Mouse (Mus musculus): ENCODE data around the gene Ldha. TPM values are rescaled to one million over a fixed set of nuclear protein-coding genes. Genes with fewer than 3 reads are reported as not detected.

The Ldha gene
- polyA plus RNA-seq, 1 experiment: 671 TPM

DNA sequence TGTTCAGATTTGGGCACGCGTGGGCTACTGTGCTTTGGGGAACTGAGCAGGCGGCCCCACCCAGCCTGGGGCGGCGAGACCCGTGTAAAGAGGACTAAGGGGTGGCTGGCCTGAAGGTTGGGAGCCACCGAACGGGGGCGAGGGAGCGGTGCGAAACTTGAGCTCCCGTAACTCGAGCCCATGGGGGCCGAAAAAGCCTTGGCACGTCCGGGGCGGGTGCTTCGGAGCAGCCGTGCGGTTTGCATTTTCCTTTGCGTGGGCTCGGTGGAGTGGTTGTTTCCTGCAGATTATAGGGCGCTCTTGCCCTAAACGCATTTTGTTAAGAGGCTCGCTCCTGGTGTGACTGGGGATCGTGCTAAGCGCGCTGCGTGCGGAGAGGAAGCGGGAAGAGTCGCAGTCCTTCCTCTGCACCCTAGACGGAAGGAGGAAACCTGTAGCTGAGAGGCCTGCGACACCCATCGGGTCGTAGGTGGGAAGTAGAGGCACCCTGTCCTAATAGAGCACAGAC lies 4.8 kb downstream of the Ldha start:
- peak overlapping the region; percentile 84 for H3K4me3 ChIP-seq (ENCODE audit: insufficient read depth, low read length)
- H3K27ac ChIP-seq (ENCODE audit: insufficient read depth, low read length): peak overlapping the region; percentile 90
- no peak for TF ChIP-seq CTCF (IDR thresholded peaks at IDR 0.05; ENCODE audit: borderline replicate concordance, insufficient read depth, low read length)
- peak; percentile 32; the same call in 1 of the 2 replicates for TF ChIP-seq POLR2A (IDR thresholded peaks at IDR 0.05; ENCODE audit: low read depth, low read length)
- H3K4me1 ChIP-seq (ENCODE audit: control insufficient read depth, insufficient read depth, low read length): peaks cover 5% of the 10 kb centered on the region; the same call in 1 of the 2 replicates

DNA sequence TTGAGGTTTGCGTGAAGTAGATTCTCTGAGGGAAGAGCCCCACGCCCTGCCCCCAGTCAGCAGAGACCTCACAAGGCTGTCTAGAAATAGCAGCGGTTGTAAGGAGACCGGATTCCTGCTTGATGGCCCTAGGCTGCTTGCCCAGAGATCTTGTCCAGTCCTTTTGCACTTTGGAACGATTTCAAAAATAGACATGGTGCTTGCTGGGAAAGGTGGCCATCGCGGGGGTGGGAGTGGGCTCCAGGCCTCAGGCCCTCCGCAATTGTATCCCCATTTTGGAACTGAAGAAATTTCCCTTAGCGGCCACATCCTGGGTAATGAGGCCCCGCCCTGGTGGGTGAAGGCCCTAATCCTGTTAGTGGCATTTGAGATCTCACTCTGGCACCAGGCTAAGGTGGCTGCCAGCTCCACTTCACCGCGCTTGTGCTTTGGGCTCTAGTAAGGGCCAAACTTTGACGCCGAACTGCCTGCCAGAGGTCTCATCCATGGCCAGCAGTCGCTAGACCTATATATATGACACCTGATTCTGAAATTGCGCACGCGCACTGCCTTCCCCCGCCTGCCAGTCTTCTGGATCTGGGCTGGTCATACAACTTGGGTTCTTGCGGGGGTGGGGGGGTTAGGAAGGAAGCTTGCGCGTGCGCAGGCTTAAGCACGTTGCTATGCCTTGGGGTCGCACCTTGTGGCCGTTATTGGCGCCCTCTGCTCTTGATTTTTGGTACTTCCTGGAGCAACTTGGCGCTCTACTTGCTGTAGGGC lies 5.4 kb downstream of the Ldha start:
- Histone ChIP-seq H3K4me1 (ENCODE audit: control insufficient read depth, insufficient read depth, low read length) (peaks cover 5% of the 10 kb centered on the region; the same call in 1 of the 2 replicates), H3K4me3 (ENCODE audit: insufficient read depth, low read length) (peak overlapping the region; percentile 84), H3K27ac (ENCODE audit: insufficient read depth, low read length) (peak overlapping the region; percentile 90)
- TF ChIP-seq CTCF (IDR thresholded peaks at IDR 0.05; ENCODE audit: borderline replicate concordance, insufficient read depth, low read length): no peak
- TF ChIP-seq POLR2A (IDR thresholded peaks at IDR 0.05; ENCODE audit: low read depth, low read length): peak; percentile 78

DNA sequence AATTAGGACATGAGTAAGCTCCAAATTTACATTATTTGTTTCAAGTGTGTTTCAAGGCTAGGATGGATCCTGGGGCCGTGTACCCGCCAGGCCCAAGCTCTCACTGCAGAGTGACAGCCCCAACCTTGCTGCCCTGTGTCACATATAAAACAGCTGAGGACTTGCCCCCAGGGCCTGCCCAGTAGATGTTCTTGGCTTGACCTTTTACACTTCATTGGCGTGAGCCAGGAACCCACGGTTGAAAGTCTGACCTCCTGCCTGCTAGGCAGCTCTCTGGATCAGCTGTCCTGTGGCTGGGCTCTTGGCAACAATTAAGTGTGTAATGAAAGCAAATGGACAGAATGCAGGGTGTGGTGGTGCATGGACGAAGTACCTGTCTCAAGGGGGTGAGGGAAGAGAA lies 8.0 kb downstream of the Ldha start:
- H3K4me1 ChIP-seq (ENCODE audit: control insufficient read depth, insufficient read depth, low read length): peaks cover 5% of the 10 kb centered on the region; the same call in 1 of the 2 replicates
- no peak for TF ChIP-seq CTCF (IDR thresholded peaks at IDR 0.05; ENCODE audit: borderline replicate concordance, insufficient read depth, low read length)
- peak; percentile 1; the same call in 1 of the 2 replicates for TF ChIP-seq POLR2A (IDR thresholded peaks at IDR 0.05; ENCODE audit: low read depth, low read length)
- no peak overlapping the region for H3K4me3 ChIP-seq (ENCODE audit: insufficient read depth, low read length)
- H3K27ac ChIP-seq (ENCODE audit: insufficient read depth, low read length): no peak overlapping the region

DNA sequence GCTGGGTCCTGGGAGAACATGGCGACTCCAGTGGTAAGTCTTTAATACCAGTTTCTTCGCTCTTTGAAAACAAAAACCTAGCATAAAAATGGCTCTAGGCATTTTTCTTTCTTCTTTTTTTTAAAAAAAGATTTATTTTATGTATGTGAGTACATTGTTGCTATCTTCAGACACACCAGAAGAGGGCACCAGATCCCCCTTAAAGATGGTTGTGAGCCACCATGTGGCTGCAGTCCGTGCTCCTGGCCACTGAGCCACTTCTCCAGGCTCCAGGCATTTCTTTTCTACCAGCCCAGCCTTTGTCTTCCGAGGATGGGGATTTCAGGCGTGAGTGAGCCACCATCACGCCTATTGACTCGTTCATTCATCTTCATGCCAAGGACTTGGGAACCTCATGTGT lies 9.8 kb downstream of the Ldha start:
- TF ChIP-seq POLR2A (IDR thresholded peaks at IDR 0.05; ENCODE audit: low read depth, low read length) (no peak), CTCF (IDR thresholded peaks at IDR 0.05; ENCODE audit: borderline replicate concordance, insufficient read depth, low read length) (no peak)
- Histone ChIP-seq H3K27ac (ENCODE audit: insufficient read depth, low read length) (no peak overlapping the region), H3K4me1 (ENCODE audit: control insufficient read depth, insufficient read depth, low read length) (no peaks in the 10 kb centered on the region), H3K4me3 (ENCODE audit: insufficient read depth, low read length) (no peak overlapping the region)

DNA sequence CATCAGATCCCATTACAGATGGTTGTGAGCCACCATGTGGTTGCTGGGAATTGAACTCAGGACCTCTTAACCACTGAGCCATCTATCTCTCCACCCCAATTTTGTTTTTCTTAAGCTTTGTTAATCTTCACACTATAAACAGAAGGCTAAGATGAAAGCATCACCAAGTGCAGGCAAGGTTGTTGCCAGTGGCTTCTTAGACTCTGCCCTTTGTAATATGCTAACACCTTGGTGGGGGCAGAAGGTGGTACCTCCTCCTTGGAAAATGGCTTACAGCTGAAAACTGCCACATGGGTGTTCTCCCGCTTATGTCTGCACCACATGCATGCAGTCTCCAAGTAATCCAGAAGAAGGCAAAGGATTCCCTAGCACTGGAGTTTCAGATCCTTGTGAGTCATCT lies 11.4 kb downstream of the Ldha start:
- Histone ChIP-seq H3K27ac (ENCODE audit: insufficient read depth, low read length) (no peak overlapping the region), H3K4me3 (ENCODE audit: insufficient read depth, low read length) (no peak overlapping the region), H3K4me1 (ENCODE audit: control insufficient read depth, insufficient read depth, low read length) (no peaks in the 10 kb centered on the region)
- TF ChIP-seq CTCF (IDR thresholded peaks at IDR 0.05; ENCODE audit: borderline replicate concordance, insufficient read depth, low read length): no peak
- no peak for TF ChIP-seq POLR2A (IDR thresholded peaks at IDR 0.05; ENCODE audit: low read depth, low read length)

DNA sequence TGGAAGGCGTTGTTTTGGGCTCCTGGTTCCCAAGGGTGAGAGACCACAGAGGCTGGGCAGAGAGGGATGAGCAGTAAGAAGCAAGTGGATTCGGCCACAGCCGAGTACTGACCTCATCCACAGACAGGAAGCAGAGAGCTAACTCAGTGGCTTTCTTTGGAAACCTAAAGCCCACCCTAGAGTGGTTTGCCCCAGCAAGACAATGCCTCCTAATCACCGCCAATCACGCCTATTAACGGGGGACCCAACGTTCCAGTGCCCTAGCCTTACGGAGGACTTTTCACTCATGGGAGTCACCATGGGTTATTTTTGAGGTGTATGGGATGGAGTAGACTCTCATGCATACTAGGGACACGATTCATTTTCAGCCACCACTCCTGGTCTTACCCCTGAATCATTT lies 12.1 kb downstream of the Ldha start:
- TF ChIP-seq CTCF (IDR thresholded peaks at IDR 0.05; ENCODE audit: borderline replicate concordance, insufficient read depth, low read length): no peak
- no peak for TF ChIP-seq POLR2A (IDR thresholded peaks at IDR 0.05; ENCODE audit: low read depth, low read length)
- Histone ChIP-seq H3K4me3 (ENCODE audit: insufficient read depth, low read length) (no peak overlapping the region), H3K4me1 (ENCODE audit: control insufficient read depth, insufficient read depth, low read length) (no peaks in the 10 kb centered on the region), H3K27ac (ENCODE audit: insufficient read depth, low read length) (no peak overlapping the region)

DNA sequence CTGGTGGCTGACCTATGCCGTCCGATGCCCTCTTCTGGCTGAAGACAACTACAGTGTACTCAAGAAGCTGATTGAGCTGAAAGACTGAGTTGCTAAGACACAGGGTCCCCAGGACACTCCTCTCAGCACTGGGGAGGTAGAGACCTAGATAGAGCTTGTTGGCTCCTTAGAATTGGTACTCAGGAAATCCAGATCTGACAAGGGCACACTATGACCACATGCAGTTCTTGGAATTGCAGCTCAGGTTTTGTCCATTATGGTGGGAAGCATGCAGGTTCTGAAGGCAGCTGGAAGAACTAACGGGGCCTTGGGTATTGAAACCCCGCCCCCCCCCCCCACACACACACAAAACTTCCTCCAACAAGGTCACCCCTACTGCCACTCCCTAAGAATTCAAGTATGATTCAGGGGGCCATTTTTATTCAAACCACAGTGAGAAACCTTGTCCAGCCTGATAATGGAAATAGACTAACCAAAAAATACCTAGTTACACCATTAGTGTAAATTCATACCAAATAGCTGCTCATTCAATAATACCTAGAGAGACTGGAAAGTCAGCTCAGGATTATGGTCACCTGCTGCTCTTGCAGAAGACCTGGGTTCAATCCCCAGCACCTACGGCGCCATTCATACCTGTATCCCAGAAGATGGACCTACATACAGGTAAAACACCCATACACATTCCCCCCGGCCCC lies 14.7 kb downstream of the Ldha start:
- Histone ChIP-seq H3K4me3 (ENCODE audit: insufficient read depth, low read length) (no peak overlapping the region), H3K4me1 (ENCODE audit: control insufficient read depth, insufficient read depth, low read length) (no peaks in the 10 kb centered on the region), H3K27ac (ENCODE audit: insufficient read depth, low read length) (no peak overlapping the region)
- no peak for TF ChIP-seq CTCF (IDR thresholded peaks at IDR 0.05; ENCODE audit: borderline replicate concordance, insufficient read depth, low read length)
- no peak for TF ChIP-seq POLR2A (IDR thresholded peaks at IDR 0.05; ENCODE audit: low read depth, low read length)

DNA sequence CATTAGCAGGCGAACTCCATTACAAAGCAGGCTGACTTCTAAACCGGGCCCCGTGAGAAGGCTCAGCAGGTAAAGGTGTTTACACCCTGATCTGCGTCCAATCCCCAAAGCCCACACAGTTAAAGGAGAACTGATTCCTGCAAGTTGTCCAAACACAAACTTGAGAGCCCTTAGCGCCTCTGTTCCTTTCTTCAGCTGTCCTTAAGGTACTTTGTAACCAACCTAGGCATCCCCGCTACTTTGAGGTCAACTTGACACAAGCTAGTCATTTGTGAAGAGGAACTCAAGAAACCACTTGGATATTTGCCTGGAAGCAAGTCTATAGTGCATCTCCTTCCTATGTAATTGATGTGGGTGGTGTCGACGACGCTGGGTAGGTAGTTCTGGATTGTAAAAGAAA lies 16.2 kb downstream of the Ldha start:
- Histone ChIP-seq H3K4me3 (ENCODE audit: insufficient read depth, low read length) (no peak overlapping the region), H3K27ac (ENCODE audit: insufficient read depth, low read length) (no peak overlapping the region), H3K4me1 (ENCODE audit: control insufficient read depth, insufficient read depth, low read length) (no peaks in the 10 kb centered on the region)
- TF ChIP-seq POLR2A (IDR thresholded peaks at IDR 0.05; ENCODE audit: low read depth, low read length) (no peak), CTCF (IDR thresholded peaks at IDR 0.05; ENCODE audit: borderline replicate concordance, insufficient read depth, low read length) (no peak)

DNA sequence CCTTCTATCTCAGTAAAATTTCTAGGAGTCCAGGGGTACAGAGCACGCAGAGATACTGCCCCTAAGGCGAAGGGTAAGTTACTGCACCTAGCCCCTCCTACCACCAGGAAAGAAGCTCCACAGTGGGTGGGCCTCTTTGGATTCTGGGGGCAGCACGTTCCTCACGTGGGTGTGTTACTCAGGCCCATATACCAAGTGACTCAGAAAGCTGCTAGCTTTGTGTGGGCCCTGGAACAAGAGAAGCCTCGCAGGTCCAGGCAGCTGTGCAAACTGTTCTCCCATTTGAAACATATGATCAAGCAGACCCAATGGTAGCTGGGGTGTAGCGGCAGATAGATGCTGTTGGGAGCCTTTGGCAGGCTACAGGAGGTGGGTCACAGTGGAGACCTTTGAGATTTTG lies 17.8 kb downstream of the Ldha start:
- TF ChIP-seq POLR2A (IDR thresholded peaks at IDR 0.05; ENCODE audit: low read depth, low read length): no peak
- no peak for TF ChIP-seq CTCF (IDR thresholded peaks at IDR 0.05; ENCODE audit: borderline replicate concordance, insufficient read depth, low read length)

DNA sequence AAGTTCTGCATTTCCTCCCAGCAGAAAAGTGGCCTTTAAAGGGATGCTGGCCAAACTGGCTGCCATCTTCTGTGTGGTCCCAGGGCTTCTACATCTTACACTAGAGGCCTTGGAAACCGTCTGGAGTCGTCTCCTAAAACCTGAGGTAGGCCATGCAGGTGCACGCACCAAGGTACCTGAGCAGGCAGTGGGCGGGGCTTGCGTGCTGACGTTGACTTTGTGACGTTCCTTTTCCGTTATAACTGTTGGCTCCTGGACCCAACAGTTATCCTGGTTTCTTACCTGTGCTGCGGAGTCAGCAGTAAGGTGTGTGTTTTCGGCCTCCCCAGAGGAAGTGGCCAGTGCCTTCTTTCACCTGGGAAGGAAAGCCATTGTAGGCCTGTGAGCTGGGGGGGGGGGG lies 19.7 kb downstream of the Ldha start, which contains the start of gene Ldhc:
Ldhc (plus strand) TSS at position 208 of the 400 bp plus-strand sequence.
- no peak within 1 kb of the TSS for H3K4me3 ChIP-seq (ENCODE audit: insufficient read depth, low read length)
- H3K27ac ChIP-seq (ENCODE audit: insufficient read depth, low read length): no peak within 1 kb of the TSS
- no peaks in the 10 kb centered on the region for H3K4me1 ChIP-seq (ENCODE audit: control insufficient read depth, insufficient read depth, low read length)
- TF ChIP-seq CTCF (IDR thresholded peaks at IDR 0.05; ENCODE audit: borderline replicate concordance, insufficient read depth, low read length) (no peak), POLR2A (IDR thresholded peaks at IDR 0.05; ENCODE audit: low read depth, low read length) (no peak)

More for the DNA sequence above, 17.8 kb downstream of the Ldha start:
- H3K4me1 ChIP-seq (ENCODE audit: control insufficient read depth, insufficient read depth, low read length): no peaks in the 10 kb centered on the region
- no peak overlapping the region for H3K27ac ChIP-seq (ENCODE audit: insufficient read depth, low read length)
- H3K4me3 ChIP-seq (ENCODE audit: insufficient read depth, low read length): no peak overlapping the region

All from embryonic fibroblast, embryonic 13.5 days (primary cell).